Mouse (Mus musculus) heart, adult 2 months (tissue): ENCODE results near the gene Pgap3. TPM values are rescaled to one million over a fixed set of nuclear protein-coding genes. Genes with fewer than 3 reads are reported as not detected.

Experiments
- DNase-seq, 2 experiments: peaks; one replicate each; pipeline ENCODE4 v3.0.0; 2021
- H3K27ac ChIP-seq: fragments of 200-600 bp; 2 replicates; pipeline ENCODE4 v1.8.1; 2022
- H3K27me3 ChIP-seq: fragments of 200-500 bp; 2 replicates; pipeline ENCODE4 v1.6.1; 2012; ENCODE audit warnings: mild to moderate bottlenecking, low read length, inconsistent platforms, mixed read lengths; ENCODE audit not compliant: control insufficient read depth, insufficient read depth
- H3K36me3 ChIP-seq: fragments of 200-500 bp; 2 replicates; pipeline ENCODE4 v1.6.1; 2012; ENCODE audit warnings: low read length, inconsistent platforms; ENCODE audit not compliant: control insufficient read depth, insufficient read depth
- H3K4me1 ChIP-seq: fragments of 200-500 bp; 2 replicates; pipeline ENCODE4 v1.6.1; 2011; ENCODE audit warnings: low read length; ENCODE audit not compliant: control insufficient read depth, insufficient read depth
- H3K4me3 ChIP-seq: fragments of 200-600 bp; 2 replicates; pipeline ENCODE4 v1.8.1; 2022
- H3K79me2 ChIP-seq: fragments of 200-500 bp; replicated peaks from 2 replicates; pipeline ENCODE4 v1.6.1; 2012; ENCODE audit warnings: mild to moderate bottlenecking, inconsistent platforms, low read length, moderate library complexity, mixed read lengths; ENCODE audit not compliant: control insufficient read depth, insufficient read depth
- H3K9ac ChIP-seq: fragments of 200-500 bp; 2 replicates; pipeline ENCODE4 v1.6.1; 2012; ENCODE audit warnings: low read depth, mild to moderate bottlenecking, control low read depth, inconsistent platforms, low read length, mixed read lengths
- CTCF ChIP-seq: fragments of 200-600 bp; IDR thresholded peaks from 2 replicates; pipeline ENCODE4 v1.8.1; 2022; ENCODE audit warnings: antibody characterized with exemption, mild to moderate bottlenecking, moderate library complexity
- EP300 ChIP-seq: fragments of 200-500 bp; IDR thresholded peaks from 2 replicates; pipeline ENCODE4 v1.6.1; 2011; ENCODE audit warnings: low read depth, low read length, control low read depth; ENCODE audit not compliant: insufficient read depth
- POLR2A ChIP-seq: fragments of 200-500 bp; IDR thresholded peaks from 2 replicates; pipeline ENCODE4 v1.6.1; 2011; ENCODE audit warnings: mild to moderate bottlenecking, low read depth, low read length, control low read depth; ENCODE audit not compliant: insufficient read depth
- WGBS: fragments of 180-500 bp; shearing (Covaris S2); methylation state at CpG from one replicate; pipeline ENCODE4 v1.1.7; 2018; 5-methylcytosine and 5-hydroxymethylcytosine counted together
- intact Hi-C: fragments of 180-260 bp; cut with DNase I; formaldehyde crosslinking; loops from one replicate; pipeline ENCODE4 v1.15.1; 2025
- polyA plus RNA-seq: library from polyadenylated mRNA; depleted of rRNA; stranded (reverse); fragments of >200 nt; gene quantifications from 2 replicates; pipeline ENCODE4 v1.2.3, GENCODE M21; 2012
- total RNA-seq, 2 experiments: library from RNA; stranded (reverse); gene quantifications; 2 replicates each; pipeline ENCODE4 v1.2.3; 2021

Pgap3 gene
- total and polyA plus RNA-seq, 3 experiments = 7.7 to 18.8 (median 8.5) TPM

DNA sequence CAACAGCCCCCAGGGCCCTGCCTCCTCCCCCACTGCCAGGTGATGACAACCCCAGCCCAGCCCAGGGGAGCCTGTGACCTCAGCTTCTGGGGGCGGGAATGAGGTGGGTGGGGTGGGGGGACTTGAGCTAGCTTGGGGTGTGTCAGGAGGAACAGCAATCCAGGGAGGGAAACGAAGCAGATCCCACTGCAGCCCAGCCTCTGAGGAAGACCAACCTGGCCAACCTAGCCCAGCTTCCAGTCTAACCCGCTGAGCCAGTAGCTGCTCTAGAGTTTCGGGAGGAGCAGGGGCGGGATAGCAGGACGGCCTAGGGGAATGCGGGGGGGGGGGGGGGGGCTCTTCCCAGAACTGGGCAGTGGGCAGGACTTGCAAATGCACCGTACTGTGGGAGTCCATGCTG, 8.3 kb downstream of the Pgap3 start:
- Histone ChIP-seq H3K4me1 (peaks cover 11% of the 10 kb centered on the region), H3K9ac (no peak overlapping the region), H3K36me3 (no peaks in the 10 kb centered on the region), H3K79me2 (no peaks in the 10 kb centered on the region), H3K27me3 (no peaks in the 10 kb centered on the region), H3K27ac (no peak overlapping the region; the same call in 1 of the 2 replicates), H3K4me3 (no peak overlapping the region)
- TF ChIP-seq EP300 (no peak), POLR2A (no peak), CTCF (no peak)
- DNase-seq = no peak
- 51% methylated on average over 7 of the region's 8 CpGs for WGBS
- intact Hi-C loops = no loop called here

GRCm38 (mm10) chr11:98390141-98390540, 10.1 kb downstream of the Pgap3 start:
- DNase-seq = no peak

DNA sequence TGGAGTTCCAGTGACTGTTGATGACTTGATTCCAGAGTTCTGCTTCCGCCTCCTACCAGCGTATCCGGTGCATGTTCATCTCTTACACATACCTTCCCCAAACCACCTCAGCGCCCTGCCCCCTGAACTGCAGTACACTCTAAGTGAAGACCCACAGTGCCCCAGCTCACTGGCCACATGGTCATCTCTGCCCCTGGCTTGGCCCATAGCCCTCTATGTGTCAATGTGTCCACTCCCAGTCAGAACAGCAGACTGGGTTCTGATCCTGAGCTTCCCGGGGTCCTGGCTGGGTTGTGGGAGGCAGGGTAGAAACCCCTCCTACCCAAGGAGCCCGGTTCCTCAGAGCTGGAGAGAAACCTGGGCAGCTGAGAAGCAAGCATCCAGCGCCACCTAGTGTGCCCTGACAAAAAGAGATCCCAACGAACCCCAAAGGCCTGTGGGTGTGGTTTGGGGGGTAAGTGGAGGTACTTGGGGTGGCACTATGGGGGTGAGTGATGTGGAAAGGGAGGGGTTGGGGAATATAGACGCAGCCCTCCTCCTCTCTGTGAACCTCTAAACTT, 11.0 kb downstream of the Pgap3 start:
- Histone ChIP-seq H3K27me3 (no peaks in the 10 kb centered on the region; the same call in 1 of the 2 replicates), H3K36me3 (no peaks in the 10 kb centered on the region), H3K4me1 (peaks cover 9% of the 10 kb centered on the region), H3K9ac (no peak overlapping the region), H3K4me3 (no peak overlapping the region), H3K79me2 (no peaks in the 10 kb centered on the region), H3K27ac (no peak overlapping the region)
- peak; percentile 77 for TF ChIP-seq CTCF
- TF ChIP-seq POLR2A = no peak
- 27% methylated on average over 9 of the region's 9 CpGs for WGBS
- intact Hi-C loops = loop anchor here (1.0 kb wide), 1 partner anchor 47 kb away; no protein-coding TSS in a partner anchor
- DNase-seq = peak; percentile 48 to 53

More at GRCm38 (mm10) chr11:98390141-98390540, 10.1 kb downstream of the Pgap3 start:
- H3K27me3 ChIP-seq = no peaks in the 10 kb centered on the region; the same call in 1 of the 2 replicates
- no peaks in the 10 kb centered on the region for H3K79me2 ChIP-seq
- H3K27ac ChIP-seq = no peak overlapping the region
- peaks cover 9% of the 10 kb centered on the region for H3K4me1 ChIP-seq
- WGBS = 83% methylated on average over 12 of the region's 12 CpGs
- intact Hi-C loops = no loop called here
- no peaks in the 10 kb centered on the region for H3K36me3 ChIP-seq
- TF ChIP-seq POLR2A (no peak), CTCF (no peak), EP300 (no peak)
- H3K4me3 ChIP-seq = no peak overlapping the region
- no peak overlapping the region for H3K9ac ChIP-seq

GRCm38 (mm10) chr11:98388282-98388681, 12.0 kb downstream of the Pgap3 start:
- Histone ChIP-seq H3K79me2 (no peaks in the 10 kb centered on the region), H3K9ac (no peak overlapping the region), H3K27me3 (no peaks in the 10 kb centered on the region; the same call in 1 of the 2 replicates), H3K27ac (no peak overlapping the region), H3K4me1 (peaks cover 4% of the 10 kb centered on the region), H3K36me3 (no peaks in the 10 kb centered on the region), H3K4me3 (no peak overlapping the region)
- intact Hi-C loops = no loop called here
- no peak for DNase-seq
- WGBS = 62% methylated on average over 10 of the region's 10 CpGs
- TF ChIP-seq POLR2A (peak; percentile 7; the same call in 1 of the 2 replicates), CTCF (no peak), EP300 (no peak)

GRCm38 (mm10) chr11:98387056-98387577, 13.2 kb downstream of the Pgap3 start:
- intact Hi-C loops = no loop called here
- no peak overlapping the region for H3K27ac ChIP-seq
- no peaks in the 10 kb centered on the region; the same call in 1 of the 2 replicates for H3K27me3 ChIP-seq
- no peaks in the 10 kb centered on the region for H3K4me1 ChIP-seq
- 47% methylated on average over 14 of the region's 14 CpGs for WGBS
- no peak overlapping the region for H3K9ac ChIP-seq
- H3K79me2 ChIP-seq = no peaks in the 10 kb centered on the region
- no peak for DNase-seq
- TF ChIP-seq EP300 (no peak), POLR2A (no peak; the same call in none of the 2 replicates), CTCF (no peak)
- no peak overlapping the region for H3K4me3 ChIP-seq
- H3K36me3 ChIP-seq = no peaks in the 10 kb centered on the region

GRCm38 (mm10) chr11:98386596-98386995, 13.7 kb downstream of the Pgap3 start:
- intact Hi-C loops = no loop called here
- no peaks in the 10 kb centered on the region for H3K36me3 ChIP-seq
- H3K4me1 ChIP-seq = no peaks in the 10 kb centered on the region
- 20% methylated on average over 24 of the region's 24 CpGs for WGBS
- no peak overlapping the region for H3K4me3 ChIP-seq
- no peaks in the 10 kb centered on the region for H3K79me2 ChIP-seq
- H3K27me3 ChIP-seq = no peaks in the 10 kb centered on the region; the same call in 1 of the 2 replicates
- no peak overlapping the region for H3K27ac ChIP-seq
- no peak for DNase-seq
- no peak overlapping the region for H3K9ac ChIP-seq
- TF ChIP-seq POLR2A (peak; percentile 50; the same call in 1 of the 2 replicates), CTCF (no peak), EP300 (0 out of 2 replicates have a peak, but pooled peaks have one; percentile 4)
